Mouse (Mus musculus): ENCODE results near the gene Cyp2c23. TPM values are rescaled to one million over a fixed set of nuclear protein-coding genes. Genes with fewer than 3 reads are reported as not detected.

Cyp2c23 gene
- polyA plus RNA-seq, 1 experiment: 48.7 TPM

DNA sequence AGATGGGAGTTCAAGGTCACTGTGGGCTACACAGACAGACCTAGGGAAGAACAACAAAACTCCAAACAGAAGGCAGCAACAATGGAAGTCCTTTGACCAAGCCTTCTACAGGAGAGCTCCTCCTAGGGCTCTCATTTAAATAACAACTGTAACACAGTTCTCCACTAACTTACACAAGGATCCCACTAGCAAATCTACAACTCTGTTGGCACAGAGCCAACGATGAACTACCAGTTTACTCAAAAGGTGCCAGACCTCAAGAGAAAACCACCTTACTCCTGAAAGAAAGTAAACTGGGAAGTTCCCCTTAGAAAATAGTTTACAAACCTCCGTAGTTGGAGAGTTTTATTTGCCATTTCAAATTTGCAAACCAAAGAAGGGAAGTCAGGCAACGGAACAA is 20.3 kb upstream of the Cyp2c23 start:
- Histone ChIP-seq H3K4me1 (ENCODE audit: control insufficient read depth, insufficient read depth, low read length) (no peaks in the 10 kb centered on the region; the same call in 1 of the 2 replicates), H3K27me3 (replicated peaks; ENCODE audit: control insufficient read depth, insufficient read depth, low read length) (no peaks in the 10 kb centered on the region), H3K27ac (ENCODE audit: insufficient read depth, low read depth, low read length) (no peak overlapping the region), H3K36me3 (ENCODE audit: control insufficient read depth, insufficient read depth, low read length) (peaks cover 6% of the 10 kb centered on the region; the same call in 1 of the 2 replicates), H3K4me3 (ENCODE audit: insufficient read depth, low read depth, low read length) (no peak overlapping the region)
- DNase-seq: peak; percentile 61
- no peak for TF ChIP-seq CTCF (conservative IDR thresholded peaks at IDR 0.05; ENCODE audit: insufficient read depth, insufficient read length, low read depth, low read length)
- no peak for TF ChIP-seq POLR2A (IDR thresholded peaks at IDR 0.05; ENCODE audit: low read depth, low read length)
- 37% methylated on average over 3 of the region's 3 CpGs for WGBS

DNA sequence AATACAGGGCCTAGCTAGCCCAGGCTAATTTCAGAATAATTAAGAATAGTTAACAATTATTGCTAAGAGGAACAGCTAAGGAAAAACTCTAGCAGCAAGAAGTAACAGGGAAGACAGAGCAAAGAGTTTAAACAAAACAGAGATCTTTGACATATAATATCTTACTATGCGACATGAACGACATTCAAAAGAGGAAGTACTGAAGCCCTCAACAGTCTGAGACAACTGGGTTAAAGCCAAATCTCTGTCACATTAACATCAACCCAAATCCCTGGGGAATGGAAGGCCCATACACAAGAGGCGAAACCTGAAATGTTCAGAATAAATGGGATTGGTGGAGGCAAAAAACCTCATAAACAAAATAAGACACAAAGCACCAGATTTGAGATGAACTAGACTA is 16.8 kb upstream of the Cyp2c23 start:
- H3K27ac ChIP-seq (ENCODE audit: insufficient read depth, low read depth, low read length): no peak overlapping the region
- 72% methylated on average over 3 of the region's 3 CpGs for WGBS
- no peak for DNase-seq
- peaks cover 8% of the 10 kb centered on the region for H3K4me1 ChIP-seq (ENCODE audit: control insufficient read depth, insufficient read depth, low read length)
- no peaks in the 10 kb centered on the region for H3K27me3 ChIP-seq (replicated peaks; ENCODE audit: control insufficient read depth, insufficient read depth, low read length)
- H3K36me3 ChIP-seq (ENCODE audit: control insufficient read depth, insufficient read depth, low read length): peaks cover 3% of the 10 kb centered on the region; the same call in 1 of the 2 replicates
- H3K4me3 ChIP-seq (ENCODE audit: insufficient read depth, low read depth, low read length): no peak overlapping the region
- no peak for TF ChIP-seq POLR2A (IDR thresholded peaks at IDR 0.05; ENCODE audit: low read depth, low read length)
- TF ChIP-seq CTCF (conservative IDR thresholded peaks at IDR 0.05; ENCODE audit: insufficient read depth, insufficient read length, low read depth, low read length): no peak

DNA sequence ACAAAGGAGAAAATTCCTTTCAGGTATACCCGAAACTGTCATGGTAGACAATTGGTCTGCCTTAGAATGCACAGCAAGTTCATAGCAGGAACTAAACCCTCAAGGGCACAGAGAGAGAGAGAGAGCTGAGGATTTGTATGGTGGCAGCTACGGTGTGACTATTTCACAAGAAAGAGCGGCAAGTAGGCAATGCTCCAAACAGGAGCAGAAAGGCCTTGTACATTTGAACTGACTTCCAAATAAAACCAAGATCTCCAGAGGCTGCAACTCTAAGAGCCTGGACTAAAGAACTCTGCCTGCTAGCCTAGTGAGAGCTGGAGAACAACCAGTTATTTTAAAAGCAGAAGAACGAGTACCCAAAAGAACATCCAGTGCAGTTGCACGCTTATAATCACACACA is 13.1 kb upstream of the Cyp2c23 start:
- peaks cover 13% of the 10 kb centered on the region for H3K4me1 ChIP-seq (ENCODE audit: control insufficient read depth, insufficient read depth, low read length)
- no peak overlapping the region for H3K27ac ChIP-seq (ENCODE audit: insufficient read depth, low read depth, low read length)
- WGBS: 67% methylated on average over 5 of the region's 5 CpGs
- TF ChIP-seq POLR2A (IDR thresholded peaks at IDR 0.05; ENCODE audit: low read depth, low read length): no peak
- no peak for TF ChIP-seq CTCF (conservative IDR thresholded peaks at IDR 0.05; ENCODE audit: insufficient read depth, insufficient read length, low read depth, low read length)
- peaks cover 9% of the 10 kb centered on the region for H3K36me3 ChIP-seq (ENCODE audit: control insufficient read depth, insufficient read depth, low read length)
- H3K27me3 ChIP-seq (replicated peaks; ENCODE audit: control insufficient read depth, insufficient read depth, low read length): no peaks in the 10 kb centered on the region
- DNase-seq: no peak
- H3K4me3 ChIP-seq (ENCODE audit: insufficient read depth, low read depth, low read length): no peak overlapping the region

- DNase-seq: no peak
- Histone ChIP-seq H3K4me1 (ENCODE audit: control insufficient read depth, insufficient read depth, low read length) (peaks cover 17% of the 10 kb centered on the region; the same call in 1 of the 2 replicates), H3K4me3 (ENCODE audit: insufficient read depth, low read depth, low read length) (no peak overlapping the region), H3K36me3 (ENCODE audit: control insufficient read depth, insufficient read depth, low read length) (peaks cover 20% of the 10 kb centered on the region), H3K27me3 (replicated peaks; ENCODE audit: control insufficient read depth, insufficient read depth, low read length) (no peaks in the 10 kb centered on the region), H3K27ac (ENCODE audit: insufficient read depth, low read depth, low read length) (peak overlapping the region; percentile 99)
- TF ChIP-seq POLR2A (IDR thresholded peaks at IDR 0.05; ENCODE audit: low read depth, low read length) (no peak), CTCF (conservative IDR thresholded peaks at IDR 0.05; ENCODE audit: insufficient read depth, insufficient read length, low read depth, low read length) (no peak)
- WGBS: 87% methylated on average over 5 of the region's 5 CpGs
These were observed 4.4 kb upstream of the Cyp2c23 start for GRCm38 (mm10) chr19:44033396-44033795.

GRCm38 (mm10) chr19:44032046-44032744 is 3.2 kb upstream of the Cyp2c23 start:
- peak; percentile 86 for DNase-seq
- Histone ChIP-seq H3K27ac (ENCODE audit: insufficient read depth, low read depth, low read length) (peak overlapping the region; percentile 99), H3K4me3 (ENCODE audit: insufficient read depth, low read depth, low read length) (no peak overlapping the region), H3K36me3 (ENCODE audit: control insufficient read depth, insufficient read depth, low read length) (peaks cover 16% of the 10 kb centered on the region), H3K27me3 (replicated peaks; ENCODE audit: control insufficient read depth, insufficient read depth, low read length) (no peaks in the 10 kb centered on the region), H3K4me1 (ENCODE audit: control insufficient read depth, insufficient read depth, low read length) (peaks cover 13% of the 10 kb centered on the region)
- TF ChIP-seq POLR2A (IDR thresholded peaks at IDR 0.05; ENCODE audit: low read depth, low read length): no peak
- no peak for TF ChIP-seq CTCF (conservative IDR thresholded peaks at IDR 0.05; ENCODE audit: insufficient read depth, insufficient read length, low read depth, low read length)
- WGBS: 47% methylated on average over 11 of the region's 11 CpGs

DNA sequence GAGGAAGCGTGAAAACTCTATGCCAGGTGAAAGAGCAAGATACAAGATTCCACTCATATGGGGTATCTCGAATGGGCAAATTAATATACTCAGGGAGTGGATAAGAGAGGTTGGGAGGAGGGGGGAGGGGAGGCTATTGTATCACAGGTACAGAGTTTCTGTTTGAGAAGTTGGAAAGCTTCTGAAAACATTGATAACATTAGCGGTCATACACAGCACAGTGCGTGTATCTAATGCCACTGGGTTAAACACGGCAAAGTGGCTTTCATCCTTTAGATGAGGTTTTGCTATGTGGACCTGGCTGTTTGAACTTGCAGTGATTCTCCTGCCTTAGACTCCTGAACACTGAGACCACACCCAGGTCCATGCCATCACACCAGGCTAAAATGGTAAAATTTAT is 1.0 kb upstream of the Cyp2c23 start:
- 87% methylated on average over 5 of the region's 5 CpGs for WGBS
- no peak overlapping the region for H3K4me3 ChIP-seq (ENCODE audit: insufficient read depth, low read depth, low read length)
- DNase-seq: no peak
- H3K4me1 ChIP-seq (ENCODE audit: control insufficient read depth, insufficient read depth, low read length): peaks cover 22% of the 10 kb centered on the region
- TF ChIP-seq POLR2A (IDR thresholded peaks at IDR 0.05; ENCODE audit: low read depth, low read length): no peak
- no peak for TF ChIP-seq CTCF (conservative IDR thresholded peaks at IDR 0.05; ENCODE audit: insufficient read depth, insufficient read length, low read depth, low read length)
- H3K27me3 ChIP-seq (replicated peaks; ENCODE audit: control insufficient read depth, insufficient read depth, low read length): no peaks in the 10 kb centered on the region
- no peak overlapping the region for H3K27ac ChIP-seq (ENCODE audit: insufficient read depth, low read depth, low read length)
- H3K36me3 ChIP-seq (ENCODE audit: control insufficient read depth, insufficient read depth, low read length): peaks cover 5% of the 10 kb centered on the region; the same call in 1 of the 2 replicates

DNA sequence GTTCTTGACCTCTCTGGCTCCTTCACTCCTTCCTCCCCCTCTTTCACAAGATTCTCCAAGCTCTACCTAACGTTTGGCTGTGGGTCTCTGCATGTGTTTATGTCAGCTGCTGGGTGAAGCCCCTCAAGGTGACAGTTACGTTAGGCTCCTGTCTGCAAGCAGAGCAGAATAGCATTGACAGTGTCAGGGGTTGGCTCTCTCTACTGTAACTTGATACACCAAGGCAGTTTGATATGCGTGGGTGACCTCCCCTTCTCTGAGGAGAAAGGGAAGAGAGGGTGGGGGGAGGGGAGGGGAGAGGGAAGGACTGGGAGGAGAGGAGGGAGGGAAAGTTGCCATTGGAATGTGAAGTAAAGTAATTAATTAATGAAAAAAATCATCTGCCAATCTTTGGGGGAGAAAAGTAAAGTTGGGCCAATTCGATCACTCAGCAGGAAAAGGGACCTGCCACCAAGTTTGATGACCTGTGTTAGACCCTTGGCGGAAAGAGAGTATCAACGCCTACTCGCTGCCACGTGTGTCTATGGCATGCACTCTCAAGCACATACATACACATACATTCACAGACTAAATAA is 2.0 kb downstream of the Cyp2c23 start:
- Histone ChIP-seq H3K27ac (ENCODE audit: insufficient read depth, low read depth, low read length) (peak overlapping the region; percentile 79), H3K4me3 (ENCODE audit: insufficient read depth, low read depth, low read length) (no peak overlapping the region), H3K27me3 (replicated peaks; ENCODE audit: control insufficient read depth, insufficient read depth, low read length) (no peaks in the 10 kb centered on the region), H3K4me1 (ENCODE audit: control insufficient read depth, insufficient read depth, low read length) (peaks cover 20% of the 10 kb centered on the region), H3K36me3 (ENCODE audit: control insufficient read depth, insufficient read depth, low read length) (no peaks in the 10 kb centered on the region)
- peak; percentile 60 for DNase-seq
- WGBS: 41% methylated on average over 8 of the region's 8 CpGs
- TF ChIP-seq CTCF (conservative IDR thresholded peaks at IDR 0.05; ENCODE audit: insufficient read depth, insufficient read length, low read depth, low read length): no peak
- TF ChIP-seq POLR2A (IDR thresholded peaks at IDR 0.05; ENCODE audit: low read depth, low read length): no peak
